Mouse (Mus musculus) CD4-positive, CD25-positive, alpha-beta regulatory T cell, adult 2 months (primary cell): ENCODE results near the gene Klf1.

ENCODE experiments used
- DNase-seq: peaks from one replicate; pipeline ENCODE4 v3.0.0-alpha.2; 2012; ENCODE audit warnings: low read depth, low spot score

Gene Klf1

DNA sequence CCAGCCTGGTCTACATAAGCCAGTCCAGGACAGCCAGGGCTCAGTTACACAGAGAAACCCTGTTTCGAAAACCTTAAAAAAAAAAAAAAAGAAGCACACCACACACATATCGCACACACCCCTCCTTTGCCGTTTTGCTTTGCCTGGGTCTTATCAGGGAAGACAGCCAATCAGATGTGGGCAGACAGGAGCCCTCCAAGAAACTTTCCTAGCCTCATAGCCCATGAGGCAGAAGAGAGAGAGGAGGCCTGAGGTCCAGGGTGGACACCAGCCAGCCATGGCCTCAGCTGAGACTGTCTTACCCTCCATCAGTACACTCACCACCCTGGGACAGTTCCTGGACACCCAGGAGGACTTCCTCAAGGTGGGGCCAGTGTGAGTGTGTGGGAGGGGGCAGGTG lies at the start of gene Klf1:
Gene Klf1 (plus strand): TSS at position 177 of the 400 bp plus-strand sequence.
- DNase-seq, result no peak

DNA sequence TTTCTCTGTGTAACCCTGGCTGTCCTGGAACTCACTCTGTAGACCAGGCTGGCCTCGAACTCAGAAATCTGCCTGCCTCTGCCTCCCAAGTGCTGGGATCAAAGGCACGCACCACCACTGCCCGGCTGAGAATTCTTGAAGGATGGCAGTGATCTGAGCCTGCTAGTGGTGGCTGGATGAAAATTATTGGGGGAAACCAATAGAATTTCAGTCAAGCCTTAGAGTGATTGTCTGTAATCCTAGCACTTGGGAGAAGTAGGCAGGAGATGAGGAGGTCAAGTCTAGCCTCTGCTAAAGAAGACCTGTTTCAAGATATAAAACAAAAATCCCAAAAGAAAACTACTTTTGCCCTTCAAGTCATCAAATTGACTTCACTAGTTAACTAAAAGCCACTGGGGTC lies 45.3 kb upstream of the Klf1 start:
- DNase-seq, result no peak

DNA sequence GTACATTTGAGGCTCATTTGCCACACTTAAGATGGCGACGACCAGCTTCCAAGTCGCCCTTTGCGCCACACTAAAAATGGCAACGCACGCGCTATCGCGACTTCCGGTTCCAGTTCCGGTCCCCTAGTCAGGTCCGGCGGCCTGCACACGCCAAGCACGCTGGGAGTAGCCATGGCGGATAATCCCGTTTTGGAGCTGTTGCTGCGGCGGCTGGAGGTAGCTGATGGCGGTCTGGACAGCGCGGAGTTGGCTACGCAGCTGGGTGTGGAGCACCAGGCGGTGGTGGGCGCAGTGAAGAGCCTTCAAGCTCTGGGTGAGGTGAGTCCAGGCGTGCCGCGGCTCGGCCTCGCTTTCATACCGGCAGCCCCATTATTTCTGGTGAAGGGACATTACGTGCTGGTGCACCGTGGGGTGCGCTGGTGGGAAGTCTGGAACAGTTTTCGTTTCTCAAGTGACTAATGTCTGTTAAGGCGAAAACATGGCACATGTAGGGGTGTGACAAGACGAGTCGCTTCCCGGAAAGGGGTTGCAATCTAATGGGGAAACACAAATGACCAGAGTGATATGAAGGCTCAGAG lies 44.8 kb upstream of the Klf1 start, which contains the start of gene Farsa:
Gene Farsa (plus strand): TSS at position 126 of the 578 bp plus-strand sequence.
- DNase-seq, result peak; percentile 93

DNA sequence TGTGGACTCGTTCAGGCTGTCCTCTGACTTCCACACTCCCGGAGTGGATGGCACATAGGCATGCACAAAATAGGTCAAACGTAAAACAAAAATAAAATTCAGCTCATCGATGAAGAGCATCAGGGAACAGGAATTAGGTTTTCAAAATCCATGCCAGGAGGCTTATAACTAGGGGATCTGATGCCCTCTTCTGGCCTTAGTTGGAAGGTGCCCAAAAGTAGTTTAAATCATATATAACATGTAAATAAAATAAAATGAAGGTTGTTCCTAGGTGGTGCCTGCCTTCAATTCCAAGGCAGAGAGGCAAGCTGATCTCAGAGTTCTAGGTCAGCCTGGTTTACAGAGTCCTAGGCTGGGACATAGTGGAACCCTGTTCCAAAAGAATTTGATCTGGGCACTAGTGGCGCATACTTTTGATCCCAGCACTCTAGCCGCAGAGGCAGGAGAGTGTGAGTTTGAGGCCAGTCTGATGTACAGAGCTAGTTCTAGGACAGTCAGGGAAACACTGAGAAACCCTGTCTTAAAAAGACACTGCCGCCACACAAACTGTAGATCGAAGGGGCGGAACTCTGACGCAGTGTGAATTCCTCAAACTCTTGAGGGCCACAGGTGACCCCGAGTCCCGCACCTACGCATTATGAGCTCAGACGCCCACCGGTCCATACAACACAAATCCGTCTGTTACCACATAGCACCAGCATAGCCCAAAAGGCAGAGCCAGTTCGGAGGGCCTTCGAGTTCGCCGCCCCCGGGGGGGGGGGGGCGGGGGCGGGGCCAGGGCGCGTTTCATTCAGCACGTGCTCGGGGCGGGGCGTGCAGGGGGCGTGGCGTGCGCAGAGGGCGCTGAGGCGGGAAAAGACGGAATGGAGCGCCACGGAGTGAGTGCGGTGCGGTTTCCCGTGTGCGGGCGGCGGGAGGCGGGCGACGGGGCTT lies 30.1 kb upstream of the Klf1 start, which contains the start of gene Syce2:
Gene Syce2 (plus strand): TSS at position 736 of the 933 bp plus-strand sequence.
- DNase-seq, result peak; percentile 93

DNA sequence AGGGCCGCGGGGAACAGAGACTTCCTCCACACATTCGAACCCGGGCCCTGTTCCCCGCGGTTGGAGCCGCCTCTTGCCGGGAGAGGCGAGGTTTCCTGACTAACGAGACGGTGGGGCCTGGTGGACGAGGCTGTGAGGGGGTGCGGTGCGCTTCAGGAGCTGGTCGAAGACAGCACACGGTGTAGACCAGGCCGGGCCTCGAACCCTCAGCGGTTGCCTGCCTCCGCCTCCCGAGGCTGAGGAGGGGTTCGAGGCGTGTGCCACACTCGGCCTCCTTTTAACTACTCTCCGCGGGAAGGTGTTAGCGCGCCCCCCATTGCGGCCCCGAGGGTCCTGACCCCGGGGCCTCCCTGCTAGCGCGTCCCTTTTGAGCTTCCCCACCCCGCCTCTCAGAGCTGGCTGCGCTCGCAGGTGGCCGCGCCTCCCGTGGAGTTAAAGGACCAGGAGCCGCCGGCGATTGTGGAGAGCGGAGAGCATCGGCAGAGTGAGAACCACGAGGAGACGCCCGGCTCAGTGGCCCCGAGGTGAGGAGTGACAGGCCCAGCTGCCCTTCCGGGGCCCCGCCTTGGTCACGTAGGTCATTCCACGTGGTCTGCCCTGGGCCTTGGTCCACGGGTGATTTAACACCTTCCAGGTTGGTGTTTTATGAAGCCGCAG lies 29.3 kb upstream of the Klf1 start:
- DNase-seq, result peak; percentile 49

DNA sequence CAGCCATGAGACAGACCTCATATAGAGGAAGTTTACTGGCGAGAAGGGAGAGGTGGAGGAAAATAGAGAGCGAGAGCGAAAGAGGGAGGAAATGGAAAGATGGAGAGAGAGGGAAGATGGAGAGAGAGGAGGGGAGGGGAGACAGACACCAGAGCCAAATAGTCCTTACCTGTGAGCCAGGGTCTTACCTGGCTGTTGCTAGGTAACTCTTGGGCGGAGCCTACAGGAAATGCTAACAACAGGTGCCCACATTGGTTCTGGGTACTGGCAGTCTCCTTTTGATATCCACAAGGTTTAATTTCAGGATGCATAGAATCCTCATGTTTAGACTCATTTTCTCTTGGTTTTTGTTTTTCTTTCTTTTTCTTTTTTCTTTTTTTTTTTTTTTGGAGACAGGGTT lies 28.7 kb upstream of the Klf1 start:
- DNase-seq, result peak; percentile 19

DNA sequence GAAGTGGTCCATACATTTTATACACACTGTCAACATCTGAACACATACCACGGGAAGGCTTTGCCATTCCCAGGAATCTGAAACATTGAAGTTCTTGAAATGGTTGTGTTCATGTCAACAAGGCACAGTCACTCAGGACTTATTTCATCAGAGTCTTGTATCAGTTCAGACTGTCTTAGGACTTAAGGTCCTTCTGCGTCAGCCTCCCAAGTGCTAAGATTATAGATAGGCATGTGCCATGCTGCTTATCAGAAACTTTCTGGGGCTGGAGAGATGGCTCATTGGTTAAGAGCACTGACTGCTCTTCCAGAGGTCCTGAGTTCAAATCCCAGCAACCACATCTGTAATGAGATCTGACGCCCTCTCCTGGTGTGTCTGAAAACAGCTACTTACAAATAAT lies 27.4 kb upstream of the Klf1 start:
- DNase-seq, result no peak

DNA sequence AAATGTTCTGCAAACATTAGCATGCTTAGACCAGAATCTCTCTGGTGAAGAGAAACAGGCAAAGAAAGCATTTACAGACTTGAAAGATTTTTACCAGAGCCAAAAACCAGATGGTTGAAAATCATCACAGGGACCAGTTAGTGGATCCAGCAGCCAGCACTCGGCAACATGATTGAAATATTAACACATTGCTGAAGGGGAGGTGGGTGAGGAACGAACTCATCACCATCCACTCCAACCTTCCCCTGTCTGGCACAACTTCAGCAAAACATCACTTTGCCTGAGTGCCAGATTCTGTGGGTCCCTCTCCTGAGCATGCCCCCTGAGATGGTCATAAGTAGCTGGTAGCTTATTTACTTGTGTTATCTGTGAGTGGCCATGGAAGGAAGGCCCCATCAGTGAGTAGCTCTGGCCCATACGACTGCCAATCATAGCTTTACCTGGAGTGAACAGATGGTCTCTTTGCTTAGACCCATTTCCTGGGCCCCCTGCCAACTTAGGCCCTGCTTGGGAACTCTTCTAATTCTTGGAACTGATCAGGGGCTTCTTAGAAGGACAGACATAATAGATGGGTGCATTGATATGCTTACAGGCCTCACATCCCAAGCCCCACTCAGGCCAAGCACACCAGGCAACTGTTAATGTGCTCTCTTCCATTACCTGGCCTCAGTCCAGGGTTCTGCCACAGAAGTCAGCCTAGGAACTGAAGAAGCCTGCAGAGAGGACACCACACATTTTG lies 24.3 kb upstream of the Klf1 start:
- no peak for DNase-seq

DNA sequence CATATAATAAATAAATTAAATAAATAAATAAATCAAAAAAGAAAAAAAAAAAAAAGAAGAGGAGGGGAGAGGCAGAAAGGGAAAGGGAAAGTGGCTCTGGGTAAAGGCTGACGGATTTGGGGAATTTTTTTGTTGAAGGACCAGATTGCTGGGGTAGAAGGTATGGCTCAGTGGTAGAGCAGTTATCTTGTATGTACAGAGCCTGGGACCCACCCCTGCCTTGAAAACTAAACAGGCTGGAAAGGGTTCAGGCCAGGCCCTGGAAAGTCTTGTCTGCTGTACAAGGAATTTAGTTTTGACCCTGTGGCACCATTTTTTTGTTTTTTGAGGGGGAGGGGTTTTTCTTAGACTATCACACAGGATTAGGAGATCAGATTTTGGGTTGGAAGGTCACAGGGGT lies 22.8 kb upstream of the Klf1 start:
- DNase-seq, result no peak

DNA sequence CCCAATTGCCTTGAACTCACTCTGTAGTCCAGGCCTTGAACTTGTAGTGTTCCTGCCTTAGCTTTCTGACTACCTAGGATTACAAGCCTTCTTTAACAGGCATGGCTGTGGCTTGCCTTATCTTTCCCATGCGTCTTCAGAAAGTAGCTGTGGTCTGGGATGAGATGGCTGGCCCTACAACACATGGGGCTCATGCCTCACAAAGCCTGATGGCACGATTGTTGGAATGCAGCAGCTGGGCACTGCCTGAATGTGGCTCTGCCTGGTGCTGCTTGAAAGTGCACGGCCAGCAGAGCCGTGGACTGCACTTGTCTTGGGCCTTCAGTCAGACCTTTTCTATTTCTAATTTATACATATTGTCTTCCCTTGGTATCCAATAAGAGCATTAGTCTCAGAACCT lies 17.0 kb upstream of the Klf1 start:
- DNase-seq, result no peak

DNA sequence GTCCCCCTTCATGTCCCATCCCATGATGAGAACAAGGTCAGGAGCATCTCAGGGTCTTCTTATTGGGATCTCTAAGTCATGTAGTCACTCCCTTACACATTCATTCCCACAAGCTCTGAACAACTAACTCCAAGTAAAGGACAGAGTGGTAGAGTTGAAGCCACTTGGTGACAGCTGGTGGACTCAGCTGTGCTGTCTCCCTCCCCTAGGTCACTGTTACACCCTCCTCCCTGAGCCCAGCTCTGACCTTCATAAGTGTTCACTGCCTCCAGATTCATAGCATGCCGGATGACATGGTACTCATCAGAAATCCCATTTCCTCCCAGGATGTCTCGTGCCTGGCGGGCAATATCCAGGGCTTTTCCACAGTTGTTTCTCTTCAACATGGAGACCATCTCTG lies 13.4 kb upstream of the Klf1 start:
- DNase-seq, result no peak

DNA sequence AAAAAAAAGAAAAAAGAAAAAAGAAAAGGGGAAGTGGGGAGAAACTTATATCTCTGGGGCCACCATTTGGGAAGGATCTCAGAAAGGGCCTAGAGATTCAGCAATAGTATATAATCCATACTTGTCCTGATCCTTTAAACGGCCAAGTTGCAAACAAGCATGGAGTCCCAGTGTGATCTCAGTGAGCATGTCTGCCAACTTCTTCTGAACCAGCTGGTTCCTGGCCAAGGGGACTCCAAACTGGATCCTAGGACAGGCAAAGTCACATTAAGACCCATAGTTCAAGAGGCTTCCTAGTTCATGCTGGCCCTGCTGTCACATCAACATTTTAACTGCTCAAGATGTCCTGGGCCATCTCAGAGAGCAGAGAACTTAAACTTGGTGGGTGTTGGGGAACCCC lies 12.6 kb upstream of the Klf1 start:
- DNase-seq, result no peak

DNA sequence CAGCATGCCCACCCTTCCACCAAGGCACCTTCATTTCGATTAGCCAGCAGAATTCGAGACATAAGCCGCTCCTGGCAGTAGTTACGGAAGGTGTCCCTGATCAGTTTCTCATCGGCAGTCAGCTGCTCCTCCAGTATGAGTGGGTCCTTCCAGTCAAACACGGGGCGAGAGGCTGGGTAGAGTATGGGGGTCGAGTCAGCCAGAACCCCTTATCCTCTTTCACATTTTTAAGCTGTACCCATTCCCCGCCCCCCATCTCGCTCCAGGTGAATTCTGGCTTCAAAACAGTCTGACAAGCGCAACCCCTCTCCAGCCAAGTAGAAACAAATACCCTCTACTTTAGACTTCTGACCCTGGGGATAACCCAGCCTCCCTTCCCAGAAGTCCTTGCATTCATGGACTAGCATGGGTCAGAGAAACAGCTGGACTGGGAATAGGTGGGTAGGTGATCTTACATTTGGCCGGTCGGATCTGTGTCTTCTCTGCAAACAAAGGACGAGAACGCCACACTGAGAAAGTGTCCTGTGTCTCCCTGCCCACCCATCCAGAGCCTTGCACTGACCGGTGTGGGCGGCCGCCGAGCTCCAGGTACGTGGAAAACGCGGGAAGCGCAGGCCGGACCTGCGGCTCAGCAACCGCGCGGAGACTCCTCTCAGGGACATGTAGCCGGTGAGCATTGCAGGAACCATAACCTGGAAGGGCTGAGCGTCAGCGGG lies 8.6 kb upstream of the Klf1 start:
- no peak for DNase-seq

DNA sequence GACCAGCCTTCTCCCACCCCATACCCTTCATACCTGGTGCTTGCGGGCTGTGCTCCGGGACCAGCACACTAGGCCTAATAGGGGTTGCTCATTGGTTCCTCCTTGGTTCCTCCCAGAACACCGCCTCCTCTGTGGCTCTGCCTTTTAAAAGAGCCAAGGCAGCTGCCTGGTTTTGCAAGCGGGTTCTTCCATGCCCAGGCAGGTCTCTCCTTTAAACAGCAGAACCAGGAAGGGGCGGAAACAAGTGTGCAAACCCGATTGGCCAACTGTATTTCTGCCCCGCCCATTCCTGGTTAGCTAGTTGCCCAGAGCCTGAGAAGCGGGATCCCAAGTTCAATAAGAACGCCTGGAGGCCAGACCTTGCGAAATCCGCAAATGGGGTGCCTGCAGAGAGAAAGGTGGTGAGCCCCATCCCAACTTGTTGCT lies 8.0 kb upstream of the Klf1 start, which contains the start of gene Gcdh:
Gene Gcdh (minus strand): TSS at position 213 of the 426 bp plus-strand sequence.
- DNase-seq, result peak; percentile 93

DNA sequence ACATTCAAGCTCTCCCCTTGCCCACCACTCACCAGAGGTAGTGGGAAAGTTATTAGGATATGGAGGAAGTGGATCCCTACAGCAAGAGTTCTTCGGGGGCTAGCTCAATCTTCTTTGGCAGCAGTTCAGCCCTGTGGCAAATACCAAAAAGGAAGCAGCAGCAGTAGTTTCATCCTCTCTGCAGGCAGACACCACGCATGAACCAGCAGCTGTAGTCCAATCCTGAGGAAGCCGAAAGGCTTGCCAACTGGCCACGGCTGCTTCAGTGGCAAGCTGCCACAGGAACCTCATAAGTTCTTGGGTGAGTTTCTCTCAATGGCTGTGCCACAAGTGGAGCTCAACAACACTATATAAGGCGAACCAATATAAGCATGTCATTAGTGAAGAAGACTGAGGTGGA lies 5.8 kb upstream of the Klf1 start:
- DNase-seq, result no peak

DNA sequence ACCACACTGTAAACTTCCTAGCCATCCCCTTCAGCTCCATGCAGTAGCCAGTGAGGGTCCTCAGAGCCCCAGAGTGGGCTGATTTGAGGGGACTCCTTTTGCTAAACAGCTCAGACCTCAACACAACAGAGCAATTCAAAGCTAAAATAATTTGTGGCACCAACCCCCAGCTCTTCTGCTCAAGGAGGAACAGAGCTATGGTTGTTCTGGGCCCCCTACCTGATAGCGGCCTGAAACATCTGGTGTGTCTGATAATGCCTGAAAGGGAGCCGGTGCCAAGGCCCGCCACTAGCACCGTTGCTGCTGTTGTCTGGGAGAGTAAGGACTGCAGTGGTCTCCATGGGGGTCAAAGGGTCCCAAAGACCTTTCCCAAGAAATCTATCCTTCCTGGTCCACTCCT lies 657 bp upstream of the Klf1 start:
- DNase-seq, result no peak

DNA sequence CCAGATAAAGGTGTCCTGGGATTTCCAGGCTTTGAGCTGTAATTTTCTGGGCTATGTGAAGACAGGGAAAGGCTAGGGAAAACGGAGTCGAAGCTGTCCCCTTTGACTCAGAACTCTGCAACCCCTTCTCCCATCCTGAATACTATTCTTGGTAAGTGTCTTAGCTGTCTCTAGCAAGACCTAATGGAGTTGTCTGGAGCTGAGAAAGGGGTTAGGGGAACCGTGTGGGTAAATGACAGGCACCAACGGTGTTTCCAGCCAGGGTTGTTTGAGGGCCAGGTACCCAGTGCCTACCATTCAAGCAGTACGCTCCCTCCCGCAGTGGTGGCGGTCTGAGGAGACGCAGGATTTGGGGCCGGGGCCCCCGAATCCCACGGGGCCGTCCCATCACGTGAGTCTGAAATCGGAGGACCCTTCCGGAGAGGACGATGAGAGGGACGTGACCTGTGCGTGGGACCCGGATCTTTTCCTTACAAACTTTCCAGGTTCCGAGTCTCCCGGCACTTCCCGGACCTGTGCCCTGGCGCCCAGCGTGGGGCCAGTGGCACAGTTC lies 715 bp downstream of the Klf1 start:
- no peak for DNase-seq

DNA sequence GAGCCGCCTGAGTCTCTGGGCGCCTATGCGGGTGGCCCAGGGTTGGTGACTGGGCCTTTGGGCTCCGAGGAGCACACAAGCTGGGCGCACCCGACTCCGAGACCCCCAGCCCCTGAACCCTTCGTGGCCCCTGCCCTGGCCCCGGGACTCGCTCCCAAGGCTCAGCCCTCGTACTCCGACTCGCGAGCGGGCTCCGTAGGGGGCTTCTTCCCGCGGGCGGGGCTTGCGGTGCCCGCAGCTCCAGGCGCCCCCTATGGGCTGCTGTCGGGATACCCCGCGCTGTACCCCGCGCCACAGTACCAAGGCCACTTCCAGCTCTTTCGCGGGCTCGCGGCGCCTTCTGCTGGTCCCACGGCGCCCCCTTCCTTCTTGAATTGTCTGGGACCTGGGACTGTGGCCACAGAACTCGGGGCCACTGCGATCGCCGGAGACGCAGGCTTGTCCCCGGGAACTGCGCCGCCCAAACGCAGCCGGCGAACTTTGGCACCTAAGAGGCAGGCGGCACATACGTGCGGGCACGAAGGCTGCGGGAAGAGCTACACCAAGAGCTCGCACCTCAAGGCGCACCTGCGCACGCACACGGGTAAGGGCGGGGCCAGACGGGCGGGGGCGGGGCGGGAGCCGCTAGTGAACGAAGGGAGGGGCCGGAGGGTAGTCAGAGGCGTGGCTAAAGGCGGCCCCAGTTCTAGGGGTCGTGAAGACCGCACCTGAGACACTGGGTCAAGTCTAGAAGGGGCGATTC lies 1.4 kb downstream of the Klf1 start:
- peak; percentile 91 for DNase-seq

DNA sequence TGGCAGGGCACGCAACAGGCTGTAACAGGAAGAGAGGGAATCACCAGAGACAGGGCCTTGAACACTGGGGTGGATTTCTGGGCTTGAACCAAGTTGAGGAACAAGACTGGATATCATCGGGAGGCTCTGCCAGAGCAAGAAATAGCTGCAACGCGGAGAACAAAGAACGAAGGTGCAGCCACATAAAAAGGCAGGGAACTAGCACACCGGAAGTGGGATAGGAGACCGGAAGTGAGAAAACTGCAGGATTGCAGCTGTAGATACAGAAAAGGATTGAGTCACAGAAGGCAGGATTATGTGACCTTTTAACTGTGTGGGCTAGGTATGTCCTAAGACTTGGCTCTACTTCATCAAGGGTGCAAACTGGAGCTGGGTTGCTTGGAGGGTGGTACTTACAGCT lies 2.6 kb downstream of the Klf1 start:
- no peak for DNase-seq

DNA sequence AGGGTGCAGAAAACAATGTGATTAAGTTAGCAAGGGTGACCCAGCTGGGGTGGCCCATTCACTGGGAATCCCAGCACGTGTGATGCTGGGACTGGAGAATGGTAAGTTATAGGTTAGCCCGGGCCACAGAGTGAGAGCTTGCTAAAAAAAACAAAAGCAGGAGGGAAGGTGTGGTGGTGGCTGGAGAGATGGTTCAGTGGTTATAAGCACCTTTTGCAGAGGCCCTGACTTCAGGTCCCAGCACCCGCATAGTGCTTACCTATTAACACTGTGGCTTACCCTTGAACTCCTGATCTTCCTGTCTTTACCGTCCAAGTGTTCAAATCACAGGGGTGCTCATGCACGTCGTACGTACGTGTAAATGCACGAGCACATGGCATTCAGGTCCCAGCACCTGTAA lies 5.3 kb downstream of the Klf1 start:
- DNase-seq, result no peak
